Mouse (Mus musculus) hindbrain, embryonic 14.5 days (tissue): ENCODE results near the gene Nuf2. TPM values are rescaled to one million over a fixed set of nuclear protein-coding genes. Genes with fewer than 3 reads are reported as not detected.
"Not testable (repeated sequence)": the region's sequence is repeated elsewhere in the genome, so short reads cannot be mapped to it uniquely, and the experiment has no call there.

Experiments used
- ATAC-seq: fragments of 200-750 bp; cut with Nextera tagmentation; 2 replicates; pipeline ENCODE4 v1.8.0; 2017; ENCODE audit warnings: moderate number of reproducible peaks, mild to moderate bottlenecking, moderate TSS enrichment, moderate library complexity; ENCODE audit not compliant: low FRiP score
- DNase-seq: peaks from one replicate; pipeline ENCODE4 v3.0.0-alpha.2; 2015; ENCODE audit warnings: low spot score
- H3K27ac ChIP-seq: fragments of 300-500 bp; sonication (generic); 2 replicates; pipeline ENCODE4 v1.5.1; 2014; ENCODE audit warnings: mild to moderate bottlenecking, moderate library complexity
- H3K27me3 ChIP-seq: fragments of 300-500 bp; sonication (generic); 2 replicates; pipeline ENCODE4 v1.6.1; 2014; ENCODE audit warnings: mild to moderate bottlenecking, low read length, mixed read lengths; ENCODE audit not compliant: control insufficient read depth, insufficient read depth
- H3K36me3 ChIP-seq: fragments of 300-500 bp; sonication (generic); replicated peaks from 2 replicates; pipeline ENCODE4 v1.6.1; 2014; ENCODE audit not compliant: control insufficient read depth, insufficient read depth
- H3K4me1 ChIP-seq: fragments of 300-500 bp; sonication (generic); replicated peaks from 2 replicates; pipeline ENCODE4 v1.6.1; 2014; ENCODE audit warnings: antibody characterized with exemption, low read length, mixed read lengths; ENCODE audit not compliant: control insufficient read depth, insufficient read depth
- H3K4me2 ChIP-seq: fragments of 300-500 bp; sonication (generic); replicated peaks from 2 replicates; pipeline ENCODE4 v1.6.1; 2014; ENCODE audit warnings: mild to moderate bottlenecking, moderate library complexity
- H3K4me3 ChIP-seq: fragments of 300-500 bp; sonication (generic); replicated peaks from 2 replicates; pipeline ENCODE4 v1.5.1; 2014; ENCODE audit warnings: mild to moderate bottlenecking, low read length
- H3K9ac ChIP-seq: fragments of 300-500 bp; sonication (generic); 2 replicates; pipeline ENCODE4 v1.6.1; 2014
- H3K9me3 ChIP-seq: fragments of 300-500 bp; sonication (generic); 2 replicates; pipeline ENCODE4 v1.6.1; 2016; ENCODE audit warnings: low read length; ENCODE audit not compliant: control insufficient read depth
- WGBS: fragments of 180-500 bp; shearing (Covaris S2); extraction: QIAGEN DNeasy Blood & Tissue Kit; methylation state at CpG from one replicate; pipeline ENCODE4 v1.1.7; 2014; 5-methylcytosine and 5-hydroxymethylcytosine counted together
- polyA plus RNA-seq: library from polyadenylated mRNA; unstranded; fragments of >200 nt; fragmentation: Nextera tagmentation; extraction: Ambion mirVana; gene quantifications from 2 replicates; pipeline ENCODE4 v1.2.1, GENCODE M21; 2014

Gene Nuf2
- polyA plus RNA-seq, 1 experiment from 2014 or later, result 11.3 TPM

DNA sequence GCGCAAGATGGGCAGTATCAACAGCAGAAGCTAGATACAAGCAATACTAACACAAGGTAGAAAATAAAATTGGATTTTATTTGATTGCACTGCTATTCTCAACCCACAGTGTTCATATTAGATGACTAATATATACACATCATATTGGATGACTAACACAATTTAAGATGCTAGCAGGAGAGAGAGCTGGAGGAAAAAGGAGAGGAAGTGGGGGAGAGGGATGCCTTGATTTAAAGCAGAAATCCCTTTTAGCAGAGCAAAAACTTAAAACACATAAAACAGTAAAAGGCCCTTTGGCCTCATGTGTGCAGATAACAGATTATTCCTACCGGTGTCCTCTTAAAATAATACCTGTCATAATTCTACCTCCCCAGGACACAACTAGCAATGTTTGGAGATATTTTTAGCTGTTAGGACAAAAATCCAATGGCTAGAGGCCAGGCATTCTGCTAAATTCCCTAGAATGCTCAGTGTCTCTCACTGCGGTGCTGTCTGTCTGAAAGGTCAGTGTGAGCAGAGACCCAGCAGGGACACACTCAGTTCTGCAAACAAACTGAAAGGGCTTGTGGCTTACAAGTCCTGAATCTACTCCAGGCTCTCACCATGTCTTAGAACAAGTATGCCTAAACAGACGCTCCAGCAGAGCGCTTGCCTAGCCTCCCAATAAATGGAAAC is 5.1 kb downstream of the Nuf2 start:
- no peak for ATAC-seq
- H3K4me2 ChIP-seq, result no peak overlapping the region
- H3K27me3 ChIP-seq, result no peaks in the 10 kb centered on the region

DNA sequence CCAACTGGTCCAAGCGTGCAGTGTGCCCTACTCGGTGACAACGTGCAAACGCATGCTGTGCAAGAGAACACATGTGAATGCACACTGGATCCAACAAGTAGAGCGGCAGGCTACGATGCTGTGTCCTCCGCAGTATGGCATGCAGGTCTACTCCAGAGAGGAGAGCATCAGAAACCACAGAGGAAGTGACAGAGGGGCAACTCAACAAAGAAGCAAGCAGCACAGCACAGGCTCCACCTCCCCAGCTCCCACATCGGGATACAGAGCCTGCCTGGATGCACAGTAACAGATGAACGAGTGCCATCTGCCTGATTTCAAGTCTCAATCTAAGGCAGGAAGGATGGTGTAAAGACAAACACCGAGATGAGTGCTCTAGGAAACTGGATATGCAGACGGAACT is 11.9 kb downstream of the Nuf2 start:
- ATAC-seq, result no peak
- H3K4me1 ChIP-seq, result no peaks in the 10 kb centered on the region
- no peak overlapping the region for H3K9ac ChIP-seq
- H3K9me3 ChIP-seq, result no peaks in the 10 kb centered on the region
- H3K27me3 ChIP-seq, result no peaks in the 10 kb centered on the region
- 94% methylated on average over 11 of the region's 11 CpGs for WGBS
- no peak overlapping the region for H3K4me3 ChIP-seq
- DNase-seq, result no peak
- no peak overlapping the region for H3K4me2 ChIP-seq
- no peaks in the 10 kb centered on the region; the same call in none of the 2 replicates for H3K36me3 ChIP-seq
- no peak overlapping the region for H3K27ac ChIP-seq

More for the DNA sequence above, 5.1 kb downstream of the Nuf2 start:
- H3K9me3 ChIP-seq, result no peaks in the 10 kb centered on the region
- H3K27ac ChIP-seq, result no peak overlapping the region
- H3K9ac ChIP-seq, result no peak overlapping the region
- H3K4me1 ChIP-seq, result no peaks in the 10 kb centered on the region
- no peak overlapping the region for H3K4me3 ChIP-seq
- no peak for DNase-seq
- whole genome bisulfite sequencing, result 87% methylated on average over 5 of the region's 5 CpGs
- no peaks in the 10 kb centered on the region for H3K36me3 ChIP-seq

DNA sequence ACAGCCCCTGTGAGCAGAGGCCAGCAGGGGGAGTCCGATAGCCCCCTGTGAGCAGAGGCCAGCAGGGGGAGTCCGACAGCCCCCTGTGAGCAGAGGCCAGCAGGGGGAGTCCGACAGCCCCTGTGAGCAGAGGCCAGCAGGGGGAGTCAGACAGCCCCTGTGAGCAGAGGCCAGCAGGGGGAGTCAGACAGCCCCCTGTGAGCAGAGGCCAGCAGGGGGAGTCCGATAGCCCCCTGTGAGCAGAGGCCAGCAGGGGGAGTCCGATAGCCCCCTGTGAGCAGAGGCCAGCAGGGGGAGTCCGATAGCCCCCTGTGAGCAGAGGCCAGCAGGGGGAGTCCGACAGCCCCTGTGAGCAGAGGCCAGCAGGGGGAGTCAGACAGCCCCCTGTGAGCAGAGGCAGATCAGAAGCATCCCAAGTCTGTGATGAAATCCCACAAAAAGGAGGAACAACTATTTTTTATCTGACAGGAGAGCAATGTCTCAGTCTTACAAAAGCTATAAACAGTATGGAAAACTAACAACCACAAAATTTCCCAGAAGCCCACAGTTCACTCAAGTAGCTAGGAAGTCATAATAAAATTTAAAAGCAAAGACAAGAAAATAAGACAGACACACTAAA is 13.3 kb downstream of the Nuf2 start:
- H3K9me3 ChIP-seq, H3K4me3 ChIP-seq, H3K4me1 ChIP-seq, H3K36me3 ChIP-seq, H3K27me3 ChIP-seq, H3K4me2 ChIP-seq, DNase-seq, H3K27ac ChIP-seq, H3K9ac ChIP-seq, ATAC-seq: not testable (repeated sequence)
- WGBS, result 92% methylated on average over 6 of the region's 7 CpGs

DNA sequence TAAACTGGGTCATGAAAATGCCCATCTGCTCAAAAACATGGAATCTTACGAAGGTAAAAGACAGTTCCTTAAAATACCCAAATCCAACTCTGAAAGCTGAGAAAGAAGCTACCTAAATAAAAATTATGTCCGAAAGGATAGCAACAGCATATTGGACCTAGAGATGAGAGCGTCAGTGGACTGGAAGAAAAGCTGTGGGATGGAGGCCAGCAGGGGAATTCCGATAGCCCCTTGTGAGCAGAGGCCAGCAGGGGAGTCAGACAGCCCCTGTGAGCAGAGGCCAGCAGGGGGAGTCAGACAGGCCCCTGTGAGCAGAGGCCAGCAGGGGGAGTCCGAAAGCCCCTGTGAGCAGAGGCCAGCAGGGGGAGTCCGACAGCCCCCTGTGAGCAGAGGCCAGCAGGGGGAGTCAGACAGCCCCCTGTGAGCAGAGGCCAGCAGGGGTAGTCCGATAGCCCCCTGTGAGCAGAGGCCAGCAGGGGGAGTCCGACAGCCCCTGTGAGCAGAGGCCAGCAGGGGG is 13.8 kb downstream of the Nuf2 start:
- 97% methylated on average over 8 of the region's 8 CpGs for WGBS

DNA sequence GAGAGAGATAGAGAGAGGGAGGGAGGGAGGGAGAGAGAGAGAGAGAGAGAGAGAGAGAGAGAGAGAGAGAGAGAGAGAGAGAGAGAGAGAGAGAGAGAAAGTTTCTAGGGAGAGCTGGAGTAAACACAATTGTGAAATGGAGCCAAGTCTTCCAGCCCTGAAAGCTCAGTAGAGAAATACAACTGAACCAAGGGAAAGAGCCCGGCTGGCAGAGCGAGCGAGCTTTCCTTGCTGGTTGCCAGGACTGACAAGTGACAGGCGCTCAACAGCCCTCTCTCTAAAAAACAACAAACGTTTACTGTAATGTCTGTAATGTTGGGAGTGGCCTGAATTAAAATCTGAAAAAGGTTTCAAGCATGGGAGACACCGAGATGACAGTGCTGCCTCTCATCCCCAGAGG is 24.9 kb downstream of the Nuf2 start:
- no peak overlapping the region for H3K27ac ChIP-seq
- peaks cover 20% of the 10 kb centered on the region for H3K36me3 ChIP-seq
- ATAC-seq, result no peak
- H3K27me3 ChIP-seq, result no peaks in the 10 kb centered on the region
- H3K4me3 ChIP-seq, result no peak overlapping the region
- DNase-seq, result no peak
- no peak overlapping the region for H3K9ac ChIP-seq
- 84% methylated on average over 6 of the region's 6 CpGs for WGBS
- no peaks in the 10 kb centered on the region for H3K4me1 ChIP-seq
- no peaks in the 10 kb centered on the region for H3K9me3 ChIP-seq
- no peak overlapping the region for H3K4me2 ChIP-seq

More for the DNA sequence above, 13.8 kb downstream of the Nuf2 start:
- Histone ChIP-seq H3K27ac (no peak overlapping the region), H3K4me3 (no peak overlapping the region), H3K4me1 (no peaks in the 10 kb centered on the region), H3K4me2 (no peak overlapping the region), H3K27me3 (no peaks in the 10 kb centered on the region), H3K9ac (no peak overlapping the region), H3K9me3 (no peaks in the 10 kb centered on the region), H3K36me3 (no peaks in the 10 kb centered on the region; the same call in none of the 2 replicates)
- ATAC-seq, result no peak
- no peak for DNase-seq

DNA sequence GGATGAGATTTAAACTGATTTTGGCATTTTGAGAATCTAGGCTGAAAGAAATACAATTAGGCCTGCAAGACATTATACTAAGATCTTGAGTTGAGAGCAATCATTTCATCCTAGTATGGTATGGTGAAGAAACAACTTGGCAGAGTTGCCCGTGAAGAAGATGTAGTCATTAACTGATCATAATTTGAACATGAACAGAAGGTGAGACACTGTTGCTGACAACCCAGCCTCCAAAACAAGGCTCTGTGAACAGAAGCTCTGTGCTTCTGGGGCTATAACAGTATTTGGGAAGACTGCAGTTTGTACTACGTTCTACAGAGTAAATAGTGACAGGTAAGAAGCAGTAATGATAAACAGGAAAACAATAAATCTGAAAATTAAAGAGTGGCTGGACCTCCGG is 28.4 kb downstream of the Nuf2 start:
- Histone ChIP-seq H3K4me2 (no peak overlapping the region), H3K27me3 (no peaks in the 10 kb centered on the region), H3K36me3 (peaks cover 20% of the 10 kb centered on the region; the same call in 1 of the 2 replicates), H3K9me3 (no peaks in the 10 kb centered on the region), H3K4me1 (no peaks in the 10 kb centered on the region), H3K4me3 (no peak overlapping the region), H3K27ac (no peak overlapping the region), H3K9ac (no peak overlapping the region)
- DNase-seq (no peak), ATAC-seq (no peak)
- 95% methylated on average over 3 of the region's 3 CpGs for WGBS

DNA sequence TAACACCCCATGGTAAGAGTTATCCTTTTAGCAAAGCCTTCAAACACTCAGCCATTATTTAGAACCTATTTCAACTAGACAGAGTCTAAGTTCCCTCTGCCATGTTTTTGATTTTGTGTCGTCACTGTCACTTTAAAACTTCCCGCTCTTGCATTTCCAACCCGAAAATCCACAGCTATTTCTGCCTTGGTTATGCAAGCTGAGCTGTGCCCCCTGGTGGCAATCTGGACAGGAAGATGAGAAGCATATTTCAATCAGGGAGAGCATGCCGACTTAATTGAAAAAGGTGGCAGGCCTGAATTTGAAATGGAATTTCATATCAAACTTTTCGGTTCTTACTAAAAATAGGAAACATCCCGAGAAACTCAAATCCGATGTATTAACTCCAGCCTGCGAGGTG is 35.6 kb downstream of the Nuf2 start:
- ATAC-seq (no peak), DNase-seq (peak; percentile 84)
- Histone ChIP-seq H3K4me3 (no peak overlapping the region), H3K4me2 (no peak overlapping the region), H3K9ac (no peak overlapping the region), H3K27me3 (no peaks in the 10 kb centered on the region), H3K36me3 (no peaks in the 10 kb centered on the region), H3K4me1 (no peaks in the 10 kb centered on the region), H3K27ac (no peak overlapping the region), H3K9me3 (no peaks in the 10 kb centered on the region)
- 60% methylated on average over 8 of the region's 8 CpGs for WGBS

DNA sequence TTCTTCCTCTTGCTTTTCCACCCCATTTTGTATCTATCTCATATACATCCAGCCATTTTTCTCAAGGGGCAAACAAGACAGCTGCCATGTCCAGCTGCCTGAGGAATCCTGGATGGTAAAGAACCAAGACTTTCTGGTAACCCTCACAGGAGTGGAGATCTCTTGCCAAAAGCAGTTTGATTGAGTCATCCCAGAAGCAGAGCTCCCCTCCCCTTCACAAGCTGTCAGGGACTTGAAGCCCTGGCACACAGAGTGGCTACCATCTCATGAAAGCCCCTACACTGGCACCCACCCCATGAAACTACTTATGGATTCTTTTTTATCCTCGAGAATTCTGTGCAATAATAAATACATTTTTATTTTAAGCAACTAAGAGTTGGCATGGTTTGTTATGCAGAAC is 39.7 kb downstream of the Nuf2 start:
- ATAC-seq (no peak), DNase-seq (no peak)
- WGBS, result 77% methylated on average over 1 of the region's 1 CpGs

DNA sequence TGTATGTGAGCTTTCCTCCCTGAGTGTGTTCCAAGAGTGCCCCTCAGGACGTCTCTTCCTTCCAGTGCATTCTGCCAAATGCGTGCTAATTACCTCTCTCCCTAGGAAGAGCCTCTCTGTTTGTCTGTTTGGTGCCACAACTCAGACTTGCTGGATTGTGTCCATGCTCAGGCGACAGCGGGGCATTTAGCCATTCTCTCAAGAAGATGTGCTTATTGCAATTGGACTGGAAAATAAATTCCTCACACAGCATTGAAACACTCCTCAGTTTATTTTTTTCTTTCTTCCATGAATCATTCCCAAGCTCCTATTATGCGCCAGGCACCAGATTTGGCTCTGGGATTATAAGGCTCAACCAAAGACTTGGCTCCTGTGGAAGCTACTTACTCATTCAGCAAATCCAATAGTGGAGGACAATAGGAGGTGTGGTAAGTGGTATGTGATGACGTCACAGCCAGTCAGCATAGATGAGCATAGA is 45.8 kb downstream of the Nuf2 start:
- Histone ChIP-seq H3K36me3 (no peaks in the 10 kb centered on the region), H3K27ac (peak overlapping the region; percentile 27; the same call in 1 of the 2 replicates), H3K27me3 (no peaks in the 10 kb centered on the region), H3K4me2 (no peak overlapping the region), H3K9me3 (no peaks in the 10 kb centered on the region), H3K4me1 (no peaks in the 10 kb centered on the region; the same call in none of the 2 replicates), H3K4me3 (no peak overlapping the region), H3K9ac (no peak overlapping the region)
- peak; percentile 87 for ATAC-seq
- 46% methylated on average over 6 of the region's 6 CpGs for WGBS
- peak; percentile 60 for DNase-seq

More for the DNA sequence above, 39.7 kb downstream of the Nuf2 start:
- H3K9me3 ChIP-seq, result no peaks in the 10 kb centered on the region
- H3K27me3 ChIP-seq, result no peaks in the 10 kb centered on the region
- no peaks in the 10 kb centered on the region for H3K36me3 ChIP-seq
- H3K27ac ChIP-seq, result no peak overlapping the region
- H3K4me2 ChIP-seq, result no peak overlapping the region
- H3K4me1 ChIP-seq, result no peaks in the 10 kb centered on the region; the same call in 1 of the 2 replicates
- H3K4me3 ChIP-seq, result no peak overlapping the region
- no peak overlapping the region for H3K9ac ChIP-seq
